Mouse (Mus musculus) T-helper 2 cell (primary cell): ENCODE results near the gene Ms4a7.
"Not testable (repeated sequence)": the region's sequence is repeated elsewhere in the genome, so short reads cannot be mapped to it uniquely, and the experiment has no call there.

Experiments used
- in situ Hi-C: fragments of 300-600 bp; cut with MboI, MseI; formaldehyde crosslinking; loops from one replicate; pipeline ENCODE4 v1.15.1; 2025; ENCODE audit warnings: high pct_unique_total_duplicates

Ms4a7 gene

GRCm38 (mm10) chr19:11335932-11336331 lies at the start of gene Ms4a7:
Gene Ms4a7, minus strand, starts transcription at chr19:11336146.
- in situ Hi-C loops = no loop called here

DNA sequence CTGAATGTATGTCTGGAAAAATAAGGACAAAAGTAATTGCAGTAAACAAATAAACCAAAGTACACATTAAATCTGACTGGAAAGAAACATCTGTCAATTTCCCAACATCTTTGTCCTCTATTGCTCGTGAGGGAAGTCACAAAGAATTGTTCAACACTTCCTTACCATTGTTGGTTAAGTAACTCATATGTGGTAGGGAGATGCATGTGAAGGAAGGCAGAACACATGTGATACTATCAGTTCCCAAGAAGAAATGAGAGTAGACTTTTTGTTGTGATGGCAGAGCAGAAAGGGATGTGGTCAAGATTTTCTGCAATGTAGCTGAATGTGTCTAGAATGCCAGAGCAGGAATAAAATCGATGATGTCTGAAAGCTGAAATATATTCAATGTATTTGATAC lies 40.5 kb upstream of the Ms4a7 start:
- in situ Hi-C loops = loop anchor here (10.0 kb wide), 1 partner anchor 48 kb away; no protein-coding TSS in a partner anchor

DNA sequence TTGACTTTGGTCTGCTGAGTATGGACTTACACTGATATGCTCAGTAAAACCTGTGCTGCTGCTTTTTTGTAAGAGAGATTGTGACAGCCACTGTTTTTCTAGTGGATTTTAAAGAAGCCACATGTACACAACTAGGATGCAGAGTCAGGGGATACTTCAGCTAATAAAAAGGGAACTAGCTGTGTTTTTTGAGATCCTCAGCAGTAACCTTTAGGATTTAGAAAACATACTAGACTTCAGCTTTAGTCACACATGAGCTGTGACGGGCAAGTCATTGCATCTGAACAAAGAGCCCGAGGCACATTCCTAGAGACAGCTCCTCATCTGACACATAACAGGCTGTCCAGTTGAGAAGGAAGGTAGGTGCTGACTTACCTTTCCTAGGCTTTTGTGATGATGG lies 39.3 kb upstream of the Ms4a7 start, which contains the start of gene Ms4a4a:
TSS of gene Ms4a4a (plus strand) at position 251 of the 400 bp plus-strand sequence.
- in situ Hi-C loops = loop anchor here (10.0 kb wide), 1 partner anchor 50 kb away; no protein-coding TSS in a partner anchor

DNA sequence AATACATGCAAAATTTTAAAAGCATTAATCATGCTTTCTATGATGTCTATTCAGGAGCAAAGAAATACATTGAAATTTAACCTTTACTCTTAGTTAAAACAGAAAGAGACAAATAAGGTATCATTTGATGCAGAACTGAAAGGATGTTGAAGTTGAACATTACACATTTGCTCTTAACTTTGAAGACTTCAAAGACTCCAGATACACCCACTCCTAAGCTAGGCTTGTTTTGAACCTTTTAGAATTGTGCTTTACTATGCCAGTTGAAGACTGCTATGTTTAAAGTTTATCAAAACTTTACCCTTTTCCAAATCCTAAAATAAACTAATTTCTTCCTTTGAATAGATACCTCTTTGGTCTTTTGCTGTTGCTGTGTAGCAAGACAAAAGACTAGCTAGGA lies 35.2 kb upstream of the Ms4a7 start:
- in situ Hi-C loops = loop anchor here (10.0 kb wide), 1 partner anchor 54 kb away; no protein-coding TSS in a partner anchor

DNA sequence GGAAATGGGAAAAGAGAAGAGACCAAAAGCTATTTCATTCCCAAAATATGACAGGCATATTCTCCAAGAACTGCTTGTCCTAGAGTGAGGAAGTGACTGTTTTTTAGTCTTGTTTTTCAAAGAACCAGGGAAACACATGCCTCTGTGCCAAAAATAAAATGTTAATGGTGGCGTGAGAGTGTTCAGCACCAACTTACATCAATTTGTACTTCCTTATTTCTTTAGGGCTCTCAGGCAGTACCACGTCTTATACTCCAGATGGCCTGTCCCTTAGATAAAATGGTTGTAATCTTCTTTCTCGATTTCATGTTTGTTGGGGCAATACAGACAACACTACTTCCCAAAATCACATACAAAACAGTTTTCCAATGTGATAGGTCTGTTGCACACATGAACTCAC lies 32.4 kb upstream of the Ms4a7 start:
- in situ Hi-C loops = no loop called here

DNA sequence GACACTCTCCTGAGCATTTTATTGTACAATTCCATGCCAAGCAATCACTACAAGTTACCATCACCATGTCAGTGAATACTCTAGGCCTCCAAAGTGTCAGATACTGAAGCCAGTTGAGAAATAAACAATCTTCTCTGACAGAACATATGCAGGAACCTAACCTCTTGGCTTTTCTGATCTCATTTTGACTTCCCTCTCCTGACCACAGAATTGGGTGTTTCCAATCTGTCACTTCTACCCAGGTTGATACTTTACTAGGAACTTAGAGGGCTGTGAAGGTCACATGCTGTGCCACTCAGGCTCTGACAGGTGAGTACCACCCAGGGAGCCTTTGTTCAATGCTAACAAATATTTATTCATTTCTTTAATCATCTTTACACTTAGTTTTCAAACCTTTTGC lies 26.1 kb upstream of the Ms4a7 start:
- in situ Hi-C loops = no loop called here

DNA sequence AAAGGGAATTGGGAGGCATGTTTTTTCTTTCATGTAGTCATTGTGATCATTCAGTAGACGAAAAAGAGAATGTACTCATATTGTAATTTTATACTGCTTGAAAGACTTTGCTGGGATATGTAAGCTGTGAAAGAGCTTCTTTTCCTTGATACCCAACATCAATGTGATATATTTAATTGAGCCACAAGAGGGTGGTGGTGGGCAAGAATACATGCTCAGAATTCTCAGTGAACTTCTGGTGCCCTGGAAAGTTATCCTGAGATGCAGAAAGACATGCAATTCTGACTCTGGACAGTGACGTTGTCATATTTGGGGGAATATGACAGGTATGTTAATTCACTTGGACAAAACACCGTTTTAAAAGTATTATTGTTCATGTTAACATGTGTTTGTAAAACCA lies 24.2 kb upstream of the Ms4a7 start:
- in situ Hi-C loops = no loop called here

GRCm38 (mm10) chr19:11355730-11356129 lies 19.8 kb upstream of the Ms4a7 start:
- in situ Hi-C loops = loop anchor here (10.0 kb wide), 1 partner anchor 179 kb away; the partner anchor contains the start of gene Ms4a4d

- in situ Hi-C loops = loop anchor here (5.0 to 10.0 kb wide), 2 partner anchors 183 to 255 kb away; partner anchors contain the start of gene Ms4a4d
Measured at GRCm38 (mm10) chr19:11351878-11352277, 15.9 kb upstream of the Ms4a7 start.

- in situ Hi-C loops = loop anchor here (5.0 to 10.0 kb wide), 3 partner anchors 185 to 417 kb away; partner anchors contain the start of gene Ms4a4d
Measured at GRCm38 (mm10) chr19:11349698-11350481, 13.9 kb upstream of the Ms4a7 start.

DNA sequence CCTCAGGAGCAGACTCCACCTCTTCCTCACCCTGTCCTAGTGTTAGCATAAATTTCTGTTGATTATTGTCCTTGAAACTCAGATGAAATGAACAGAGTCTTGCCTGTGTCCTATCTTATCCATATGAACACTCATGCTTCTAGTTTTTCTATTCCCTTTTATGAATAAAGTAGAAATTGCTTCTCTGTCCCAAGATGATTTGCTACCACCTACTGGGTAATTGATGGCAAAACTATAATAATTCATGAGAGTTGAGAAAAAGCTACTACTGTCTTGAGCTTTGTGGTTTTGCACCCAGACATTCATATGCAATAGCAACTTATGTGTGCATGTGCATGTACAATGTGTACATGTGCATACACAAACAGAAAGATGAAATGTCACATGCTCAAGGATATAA lies 8.0 kb upstream of the Ms4a7 start:
- in situ Hi-C loops = no loop called here

DNA sequence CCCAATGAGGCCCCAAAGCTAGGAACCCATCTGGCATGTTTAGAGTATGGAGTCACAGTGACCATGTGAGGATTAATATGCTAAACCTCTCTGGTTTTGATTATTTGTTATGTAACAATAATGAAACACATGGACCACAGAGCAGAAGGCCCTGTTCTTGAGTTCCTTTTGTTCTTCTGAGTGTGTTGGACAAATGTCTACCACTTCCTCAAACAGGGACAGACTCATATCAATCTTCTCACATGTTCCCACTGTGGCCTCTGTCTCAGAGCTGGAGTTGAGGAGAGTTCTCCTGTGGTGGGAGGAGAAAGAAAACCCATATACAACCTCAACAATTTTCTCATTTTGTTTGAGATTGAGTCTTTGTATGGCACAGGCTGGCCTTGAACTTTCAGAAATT lies 7.2 kb upstream of the Ms4a7 start:
- in situ Hi-C loops = no loop called here

- in situ Hi-C loops = no loop called here
Measured at GRCm38 (mm10) chr19:11321123-11321522, 14.8 kb downstream of the Ms4a7 start.

- in situ Hi-C loops = no loop called here
Measured at GRCm38 (mm10) chr19:11316786-11317185, 19.2 kb downstream of the Ms4a7 start.

DNA sequence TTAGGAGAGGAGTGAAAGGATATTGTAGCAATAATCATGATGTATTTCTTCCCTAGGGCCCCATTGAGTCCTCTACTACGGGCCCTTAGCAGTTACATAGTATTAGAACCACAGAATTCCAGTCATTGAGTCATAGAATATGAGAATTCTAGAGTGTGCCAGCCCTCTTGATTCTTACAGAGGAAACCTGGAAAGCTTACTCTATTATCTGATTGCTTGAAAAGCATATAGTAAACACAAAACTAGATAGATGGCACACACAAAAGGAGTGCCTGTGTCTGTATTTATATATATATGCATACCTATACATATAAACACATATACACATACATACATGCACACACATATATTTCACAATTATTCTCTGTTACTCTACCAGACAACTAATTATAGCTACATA lies 21.6 kb downstream of the Ms4a7 start, which contains the start of gene Ms4a14:
TSS of gene Ms4a14 (minus strand) at position 101 of the 400 bp plus-strand sequence.
- in situ Hi-C loops = no loop called here

GRCm38 (mm10) chr19:11308888-11309287 lies 27.1 kb downstream of the Ms4a7 start:
- in situ Hi-C loops = no loop called here

DNA sequence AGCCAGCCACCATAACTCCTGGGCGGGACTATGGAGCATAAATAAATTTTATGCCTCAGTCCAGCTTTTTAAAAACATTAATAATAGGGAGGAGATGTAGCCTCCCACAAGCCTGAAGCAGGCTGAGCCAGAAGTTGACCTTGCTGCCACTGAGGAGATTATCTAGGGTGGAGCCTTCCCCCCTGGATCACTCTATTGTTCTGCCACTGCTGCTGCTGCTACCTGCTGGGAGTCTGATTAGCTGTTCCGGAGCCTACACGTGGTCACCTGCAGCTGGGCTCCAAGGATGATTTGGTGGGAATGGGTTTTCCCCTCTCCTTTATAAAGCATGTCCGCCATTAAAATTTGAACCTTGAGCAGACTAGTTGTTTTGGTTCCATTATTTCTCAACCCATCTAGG lies 36.4 kb downstream of the Ms4a7 start:
- in situ Hi-C loops = not testable (repeated sequence)

DNA sequence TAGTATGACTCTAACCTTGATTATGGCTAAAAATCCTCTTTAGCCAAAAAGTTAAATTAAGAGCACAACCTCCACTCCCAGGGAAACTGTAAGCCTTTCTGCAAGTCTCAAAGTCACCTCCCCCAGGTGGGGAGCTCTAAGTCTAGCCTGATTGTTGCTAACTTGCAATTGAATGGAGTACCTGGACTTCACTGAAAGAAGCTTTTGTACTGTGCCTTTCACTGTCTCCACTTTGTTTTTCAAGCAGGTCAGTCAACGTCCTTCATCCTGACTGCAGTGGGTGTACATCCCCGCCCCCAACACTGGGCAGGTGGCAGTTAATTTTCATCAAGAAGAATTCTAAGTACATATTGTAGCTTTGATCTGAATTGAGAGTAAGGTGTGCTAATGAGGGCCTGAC lies 37.0 kb downstream of the Ms4a7 start:
- in situ Hi-C loops = no loop called here

- in situ Hi-C loops = not testable (repeated sequence)
Measured at GRCm38 (mm10) chr19:11293616-11294015, 42.3 kb downstream of the Ms4a7 start.

DNA sequence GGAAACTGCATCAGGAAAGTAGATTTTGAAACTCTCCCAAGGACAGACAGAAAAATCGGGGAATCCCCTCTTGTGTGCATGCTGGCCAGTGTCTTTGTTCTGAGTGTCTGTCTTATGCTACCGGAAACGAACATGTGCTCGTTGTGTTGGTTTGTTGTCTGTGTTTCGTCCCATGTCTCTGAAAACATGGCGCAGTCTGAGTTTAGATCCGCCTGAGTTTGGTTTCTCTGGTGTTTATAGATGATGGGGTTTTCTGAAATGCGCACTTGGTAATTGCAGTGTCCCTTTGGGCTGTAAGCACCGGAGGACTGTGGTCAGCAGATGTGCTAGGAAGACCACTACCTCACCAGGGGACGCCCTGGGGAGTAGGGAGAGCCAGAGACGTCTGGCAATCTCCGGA lies 43.0 kb downstream of the Ms4a7 start:
- in situ Hi-C loops = no loop called here

DNA sequence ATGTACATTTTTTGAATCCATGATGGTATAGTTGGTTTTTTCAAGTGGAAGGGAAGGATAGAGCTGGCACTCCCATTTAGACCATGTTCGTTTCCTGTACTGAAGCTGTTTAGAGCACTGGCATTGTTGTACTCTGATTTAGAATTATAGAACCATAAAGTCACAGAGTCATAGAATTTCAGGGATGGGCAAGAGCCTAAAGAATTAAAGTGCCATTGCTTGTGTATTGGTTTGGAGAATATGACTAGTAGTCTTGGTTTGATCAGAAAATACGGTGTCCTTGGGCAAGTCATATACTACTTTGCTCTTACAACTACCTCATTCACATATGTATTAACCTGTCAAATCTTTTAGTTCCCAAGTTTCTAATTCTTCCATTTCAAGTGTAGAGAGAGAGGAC lies 52.2 kb downstream of the Ms4a7 start, which contains the start of gene Ms4a5:
TSS of gene Ms4a5 (minus strand) at position 101 of the 400 bp plus-strand sequence.
- in situ Hi-C loops = no loop called here

- in situ Hi-C loops = no loop called here
Measured at GRCm38 (mm10) chr19:11280223-11280622, 55.7 kb downstream of the Ms4a7 start.

DNA sequence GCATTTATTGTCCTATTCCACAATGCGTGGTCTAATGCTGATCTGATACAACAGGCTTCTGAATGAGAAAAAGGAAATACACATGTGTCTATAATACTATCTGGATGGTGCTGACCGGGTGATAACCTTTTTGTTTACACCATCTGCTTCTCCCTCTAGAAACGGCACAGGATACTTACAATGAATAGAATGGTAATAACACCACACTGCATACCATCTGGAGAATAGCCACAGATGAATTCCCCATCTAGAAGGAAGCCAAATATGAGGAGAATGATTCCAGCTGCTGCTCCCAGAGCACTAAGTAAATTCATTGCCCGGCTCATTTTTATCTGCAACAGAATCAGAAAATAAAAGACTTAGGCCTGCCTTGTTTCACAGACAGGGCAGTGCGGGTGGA lies 59.5 kb downstream of the Ms4a7 start:
- in situ Hi-C loops = no loop called here
